Mouse (Mus musculus) lung, adult 2 months (tissue): ENCODE measurements around the gene Tmem114.

ENCODE experiments used
- CTCF ChIP-seq: fragments of 200-500 bp; IDR thresholded peaks from 2 replicates; pipeline ENCODE4 v1.5.1; 2011; ENCODE audit warnings: mild to moderate bottlenecking, low read length, control low read depth; ENCODE audit not compliant: insufficient read depth
- POLR2A ChIP-seq: fragments of 200-500 bp; IDR thresholded peaks from 2 replicates; pipeline ENCODE4 v1.6.1; 2011; ENCODE audit warnings: low read depth, mild to moderate bottlenecking, control low read depth, low read length, borderline replicate concordance; ENCODE audit errors: extremely low read depth

DNA sequence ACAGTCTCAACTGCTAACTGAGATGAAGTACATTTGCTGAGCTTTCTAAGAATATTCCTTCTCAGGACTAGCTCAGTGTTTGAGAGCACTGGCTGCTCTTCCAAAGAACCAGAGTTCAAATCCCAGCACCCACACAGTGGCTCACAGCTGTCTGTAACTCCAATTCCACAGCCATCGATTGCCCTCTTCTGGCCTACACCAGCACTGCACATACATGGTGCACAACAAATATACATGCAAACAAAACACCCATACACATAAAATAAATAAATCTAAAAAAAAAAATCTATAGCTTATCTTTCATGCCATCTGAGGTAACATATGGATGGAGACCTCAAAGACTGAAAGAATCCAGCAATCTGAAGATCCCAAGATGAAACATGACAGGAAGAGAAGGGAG is 36.4 kb downstream of the Tmem114 start:
- TF ChIP-seq CTCF (no peak), POLR2A (no peak)
